Mouse (Mus musculus) bone marrow, adult 2 months (tissue): ENCODE data around the gene Slc16a13.

Source experiments
- CTCF ChIP-seq: fragments of 200-500 bp; IDR thresholded peaks from 2 replicates; pipeline ENCODE4 v1.5.1; 2011; ENCODE audit warnings: low read length, control low read depth; ENCODE audit not compliant: control insufficient read depth, insufficient read depth
- POLR2A ChIP-seq: fragments of 200-500 bp; IDR thresholded peaks from 2 replicates; pipeline ENCODE4 v1.6.1; 2011; ENCODE audit warnings: low read depth, mild to moderate bottlenecking, control low read depth, low read length, borderline replicate concordance; ENCODE audit not compliant: control insufficient read depth

- no peak for TF ChIP-seq CTCF
- TF ChIP-seq POLR2A: no peak
Measured at GRCm38 (mm10) chr11:70213736-70214135, 7.1 kb downstream of the Slc16a13 start.
